Mouse (Mus musculus) C2C12 (cell line): Measurements from ENCODE around the gene Cflar.
"Not testable (repeated sequence)": the region's sequence is repeated elsewhere in the genome, so short reads cannot be mapped to it uniquely, and the experiment has no call there.

Experiments
- CEBPB ChIP-seq: IDR thresholded peaks from one replicate; pipeline ENCODE4 v1.6.1; 2011; ENCODE audit warnings: low read depth, mild to moderate bottlenecking, control low read depth, moderate library complexity
- CTCF ChIP-seq: IDR thresholded peaks from one replicate; pipeline ENCODE4 v1.5.1; 2011; ENCODE audit not compliant: control insufficient read depth, insufficient read depth, insufficient read length
- FOSL1 ChIP-seq: IDR thresholded peaks from one replicate; pipeline ENCODE4 v1.8.0; 2011; ENCODE audit warnings: mild to moderate bottlenecking, low read length; ENCODE audit not compliant: poor library complexity, insufficient read depth, severe bottlenecking
- MAX ChIP-seq: IDR thresholded peaks from one replicate; pipeline ENCODE4 v1.6.1; 2011; ENCODE audit warnings: mild to moderate bottlenecking, control low read depth
- MYOD1 ChIP-seq: IDR thresholded peaks from one replicate; pipeline ENCODE4 v1.6.1; 2011; ENCODE audit warnings: low read depth; ENCODE audit not compliant: control insufficient read depth, insufficient read length
- MYOG ChIP-seq: IDR thresholded peaks from one replicate; pipeline ENCODE4 v1.6.1; 2011; ENCODE audit not compliant: control insufficient read depth, insufficient read length; ENCODE audit errors: extremely low read depth
- USF1 ChIP-seq: IDR thresholded peaks from one replicate; pipeline ENCODE4 v1.6.1; 2011; ENCODE audit warnings: low read depth, mild to moderate bottlenecking, control low read depth, moderate library complexity

GRCm38 (mm10) chr1:58669635-58670034 is 41.7 kb upstream of the Cflar start:
- TF ChIP-seq CTCF, USF1, FOSL1, MYOG, CEBPB, MYOD1, MAX: not testable (repeated sequence)
